Mouse (Mus musculus) macrophage (primary cell): ENCODE measurements around the gene Myom1. TPM values are rescaled to one million over a fixed set of nuclear protein-coding genes. Genes with fewer than 3 reads are reported as not detected.
A peak's percentile ranks its signal among the peaks of the same experiment; 100 is the strongest.

Experiments
- H3K27ac ChIP-seq: fragments of 350-480 bp; formaldehyde crosslinking; 2 replicates; pipeline ENCODE4 v1.9.0; 2021
- H3K36me3 ChIP-seq: fragments of 350-480 bp; formaldehyde crosslinking; 2 replicates; pipeline ENCODE4 v1.9.0; 2021; ENCODE audit errors: inconsistent target
- H3K4me3 ChIP-seq: fragments of 350-480 bp; formaldehyde crosslinking; 2 replicates; pipeline ENCODE4 v1.9.0; 2021; ENCODE audit errors: inconsistent target
- H3K79me2 ChIP-seq: fragments of 350-480 bp; formaldehyde crosslinking; 2 replicates; pipeline ENCODE4 v1.9.0; 2021; ENCODE audit errors: inconsistent target
- WGBS: methylation state at CpG from one replicate; pipeline ENCODE4 v1.1.7; 2026; ENCODE audit warnings: inconsistent platforms; ENCODE audit not compliant: missing documents; 5-methylcytosine and 5-hydroxymethylcytosine counted together
- polyA plus RNA-seq: library from polyadenylated mRNA; stranded (reverse); fragments of 250-400 nt; gene quantifications from 3 replicates; pipeline ENCODE4 v1.2.4, GENCODE M21; 2018; ENCODE audit warnings: inconsistent platforms

Myom1 gene
- polyA plus RNA-seq, 1 experiment from 2014 or later, result 2.0 TPM

DNA sequence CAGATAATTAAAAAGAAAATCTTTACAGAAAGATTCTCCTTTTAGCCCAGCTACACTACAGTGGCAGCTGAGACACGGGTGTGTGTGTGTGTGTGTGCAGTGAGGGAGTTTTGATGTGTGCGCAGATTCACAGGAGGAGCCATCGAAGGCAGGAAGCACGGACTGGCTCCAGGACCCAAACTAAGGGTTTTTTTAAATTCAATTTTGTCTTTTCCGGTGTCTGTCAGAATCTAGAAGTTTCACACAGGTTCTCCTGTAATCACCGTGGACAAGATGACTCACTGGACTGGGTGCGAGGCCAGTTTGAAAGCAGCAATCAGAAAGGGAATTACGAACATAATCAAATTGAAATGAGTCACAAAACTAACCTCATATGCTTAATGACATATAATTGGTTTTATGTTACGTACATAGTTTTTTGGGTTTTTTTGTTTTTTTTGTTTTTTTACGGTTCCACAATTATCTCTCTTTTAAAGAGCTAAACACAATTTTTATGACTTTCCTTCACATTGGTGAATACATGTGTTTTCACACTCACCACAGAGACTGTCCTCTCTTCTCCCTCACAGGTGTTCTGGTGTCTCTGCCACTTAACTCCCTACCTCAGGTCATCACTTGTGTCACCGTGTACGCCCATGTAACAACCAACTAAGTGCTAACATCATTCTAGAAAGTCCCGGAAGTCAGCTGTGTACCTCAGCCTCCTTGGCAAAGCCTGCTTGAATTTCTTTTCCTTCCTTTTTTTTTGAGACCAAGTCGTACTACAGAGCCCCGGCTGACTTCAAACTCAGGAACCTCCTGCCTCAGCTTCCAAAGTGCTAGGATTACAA is 15.4 kb upstream of the Myom1 start:
- H3K27ac ChIP-seq, result peak overlapping the region; percentile 10; the same call in 1 of the 2 replicates
- WGBS, result 51% methylated on average over 14 of the region's 15 CpGs

GRCm38 (mm10) chr17:70988337-70988767 is 14.1 kb upstream of the Myom1 start:
- no peak overlapping the region for H3K4me3 ChIP-seq

More for the DNA sequence above, 15.4 kb upstream of the Myom1 start:
- no peak overlapping the region for H3K4me3 ChIP-seq
- H3K79me2 ChIP-seq, result peaks cover 93% of the 10 kb centered on the region
- H3K36me3 ChIP-seq, result peaks cover 9% of the 10 kb centered on the region; the same call in 1 of the 2 replicates

GRCm38 (mm10) chr17:70989430-70989829 is 13.0 kb upstream of the Myom1 start:
- peaks cover 11% of the 10 kb centered on the region for H3K36me3 ChIP-seq
- peaks cover 93% of the 10 kb centered on the region for H3K79me2 ChIP-seq
- peak overlapping the region; percentile 44 for H3K27ac ChIP-seq
- whole genome bisulfite sequencing, result 1% methylated on average over 8 of the region's 8 CpGs
- peak overlapping the region; percentile 58 for H3K4me3 ChIP-seq

More at GRCm38 (mm10) chr17:70988337-70988767, 14.1 kb upstream of the Myom1 start:
- peaks cover 4% of the 10 kb centered on the region; the same call in 1 of the 2 replicates for H3K36me3 ChIP-seq
- peaks cover 93% of the 10 kb centered on the region for H3K79me2 ChIP-seq
- WGBS, result 89% methylated on average over 12 of the region's 12 CpGs
- H3K27ac ChIP-seq, result no peak overlapping the region

- WGBS, result under 1% methylated on average over 23 of the region's 24 CpGs
- H3K36me3 ChIP-seq, result peaks cover 11% of the 10 kb centered on the region
- peaks cover 93% of the 10 kb centered on the region for H3K79me2 ChIP-seq
Measured at GRCm38 (mm10) chr17:70989991-70990390, 12.4 kb upstream of the Myom1 start.

DNA sequence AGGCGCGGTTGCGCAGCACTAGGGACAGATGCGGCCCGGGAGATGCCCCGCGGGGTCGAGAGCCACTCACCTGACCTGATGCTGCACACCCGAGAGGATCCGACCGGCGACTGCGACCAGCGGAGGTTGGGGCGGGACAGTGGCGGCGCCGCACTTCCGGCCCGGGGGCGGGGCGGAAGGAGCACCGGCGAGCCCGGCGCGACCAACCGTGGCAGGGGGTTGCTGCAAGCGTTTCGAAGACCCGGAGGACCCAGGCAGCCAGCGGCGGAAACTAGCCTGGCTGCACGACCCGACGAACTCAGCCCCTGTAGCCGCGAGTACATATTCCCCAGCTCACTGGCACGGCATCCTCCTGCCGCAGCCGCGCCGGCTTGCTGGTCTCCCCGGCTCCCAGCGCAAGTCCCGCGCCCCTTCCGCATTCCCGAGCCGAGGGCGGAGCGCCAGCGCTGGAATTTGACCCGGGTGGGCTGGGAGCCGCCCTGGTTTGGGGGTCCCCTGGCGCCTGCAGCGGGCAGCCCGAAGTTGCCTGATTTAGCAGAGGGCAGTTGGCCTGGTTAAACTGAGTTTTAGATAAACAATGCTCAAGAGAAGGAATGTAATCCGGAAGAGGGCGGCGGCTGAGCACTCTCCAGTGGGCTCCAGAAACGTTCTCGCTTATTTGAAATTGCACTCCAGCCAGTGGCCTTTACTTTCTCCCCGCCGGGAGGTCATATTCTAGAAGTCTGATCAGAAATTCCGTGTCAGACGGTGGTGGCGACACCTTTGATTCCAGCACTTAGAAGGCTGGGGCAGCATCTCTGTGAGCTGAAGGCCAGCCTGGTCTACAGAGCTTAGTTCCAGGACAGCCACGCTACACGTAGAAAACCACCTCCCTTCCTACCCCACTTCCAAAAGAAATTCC is 11.8 kb upstream of the Myom1 start:
- Histone ChIP-seq H3K79me2 (peaks cover 93% of the 10 kb centered on the region), H3K4me3 (peak overlapping the region; percentile 58), H3K36me3 (peaks cover 15% of the 10 kb centered on the region), H3K27ac (peak overlapping the region; percentile 74)
- WGBS, result under 1% methylated on average over 70 of the region's 70 CpGs

More at GRCm38 (mm10) chr17:70989991-70990390, 12.4 kb upstream of the Myom1 start:
- Histone ChIP-seq H3K4me3 (peak overlapping the region; percentile 58), H3K27ac (peak overlapping the region; percentile 44)

DNA sequence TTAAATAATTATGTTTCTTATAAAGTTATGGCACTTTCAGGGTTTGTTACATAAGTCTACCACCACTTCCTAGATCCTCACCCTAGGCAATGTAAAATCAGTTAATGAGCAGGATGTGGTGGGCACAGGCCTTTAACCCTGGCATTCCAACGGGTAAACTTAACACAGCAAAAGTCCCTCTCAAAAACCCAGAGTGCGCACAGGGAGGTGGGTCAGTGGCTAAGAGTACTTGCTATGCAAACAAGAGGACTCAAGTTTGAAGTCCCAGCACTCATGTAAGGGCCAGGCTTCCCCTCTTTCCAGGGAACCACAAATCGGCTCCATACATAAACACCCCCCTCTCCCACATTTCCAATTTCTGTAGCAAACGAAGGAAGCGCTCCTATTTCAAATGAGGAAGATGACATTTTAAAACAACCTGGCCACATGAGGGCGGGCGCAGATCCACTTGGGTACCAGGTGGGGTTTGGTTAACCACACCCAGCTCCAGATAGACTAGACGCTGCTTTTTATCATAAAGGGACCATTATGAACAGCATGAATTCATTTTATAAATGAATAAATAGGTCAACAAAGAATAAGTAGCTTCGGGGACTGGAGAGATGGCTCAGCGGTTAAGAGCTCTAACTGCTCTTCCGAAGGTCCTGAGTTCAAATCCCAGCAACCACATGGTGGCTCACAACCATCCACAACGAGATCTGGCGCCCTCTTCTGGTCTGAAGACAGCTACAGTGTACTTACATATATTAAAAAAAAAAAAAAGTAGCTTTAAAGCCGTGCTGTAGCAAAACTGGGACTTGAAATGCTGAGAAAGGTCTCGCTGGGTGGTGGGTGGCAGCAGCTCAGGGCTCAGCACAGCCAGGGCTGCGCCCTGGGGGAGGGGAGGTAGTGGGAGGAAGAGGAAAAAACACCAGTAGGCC is 10.5 kb upstream of the Myom1 start:
- 54% methylated on average over 16 of the region's 16 CpGs for WGBS
- Histone ChIP-seq H3K4me3 (no peak overlapping the region), H3K79me2 (peaks cover 93% of the 10 kb centered on the region)

GRCm38 (mm10) chr17:70992662-70993061 is 9.8 kb upstream of the Myom1 start:
- H3K36me3 ChIP-seq, result peaks cover 24% of the 10 kb centered on the region
- 72% methylated on average over 9 of the region's 9 CpGs for WGBS
- no peak overlapping the region for H3K27ac ChIP-seq

More for the DNA sequence above, 10.5 kb upstream of the Myom1 start:
- Histone ChIP-seq H3K36me3 (peaks cover 24% of the 10 kb centered on the region), H3K27ac (no peak overlapping the region; the same call in 1 of the 2 replicates)

DNA sequence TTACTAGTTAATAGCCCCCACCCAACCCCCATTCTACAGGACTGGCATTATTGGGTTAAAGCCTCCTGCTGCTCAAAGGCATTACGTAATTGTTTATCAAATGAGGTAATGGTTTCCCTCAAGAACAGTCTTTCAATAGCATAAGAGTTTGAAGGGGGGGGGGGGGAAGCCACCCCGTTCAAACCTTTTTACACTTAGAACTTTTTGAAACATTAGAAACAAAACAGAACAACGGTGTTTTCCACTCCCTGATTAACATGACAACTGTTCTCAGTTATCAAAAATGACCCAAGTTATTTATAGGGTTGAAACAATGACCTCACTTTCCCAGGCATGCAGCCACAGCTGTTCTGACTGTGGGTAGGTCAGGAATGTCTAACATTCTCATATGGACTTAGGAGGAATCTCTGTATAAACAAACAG is 9.0 kb upstream of the Myom1 start:
- Histone ChIP-seq H3K79me2 (peaks cover 93% of the 10 kb centered on the region), H3K36me3 (peaks cover 24% of the 10 kb centered on the region), H3K27ac (no peak overlapping the region), H3K4me3 (no peak overlapping the region)
- 39% methylated on average over 3 of the region's 3 CpGs for WGBS

More at GRCm38 (mm10) chr17:70992662-70993061, 9.8 kb upstream of the Myom1 start:
- H3K79me2 ChIP-seq, result peaks cover 93% of the 10 kb centered on the region
- no peak overlapping the region for H3K4me3 ChIP-seq

GRCm38 (mm10) chr17:70994671-70995070 is 7.8 kb upstream of the Myom1 start:
- H3K36me3 ChIP-seq, result peaks cover 24% of the 10 kb centered on the region

DNA sequence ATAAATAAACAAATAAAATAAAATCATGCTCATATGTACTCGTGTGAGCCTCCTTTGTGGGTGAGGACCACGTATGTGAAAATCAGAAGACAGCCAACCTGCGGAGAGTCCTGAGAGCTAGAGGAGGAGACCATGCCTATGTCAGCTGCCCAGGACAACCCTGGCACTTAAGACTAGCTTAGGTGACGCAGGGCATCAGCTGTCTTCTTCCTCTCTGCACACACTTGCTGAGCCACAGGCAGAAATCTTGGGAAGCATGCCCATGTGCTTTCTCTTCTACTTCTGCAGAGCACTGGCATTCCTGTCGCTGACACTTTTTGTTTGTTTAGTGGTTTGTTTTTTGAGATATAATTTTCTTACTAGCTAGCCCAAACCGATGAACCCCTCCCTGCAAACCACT is 6.9 kb upstream of the Myom1 start:
- H3K36me3 ChIP-seq, result peaks cover 24% of the 10 kb centered on the region
- H3K79me2 ChIP-seq, result peaks cover 97% of the 10 kb centered on the region
- no peak overlapping the region for H3K4me3 ChIP-seq
- WGBS, result 90% methylated on average over 6 of the region's 6 CpGs
- H3K27ac ChIP-seq, result no peak overlapping the region

More at GRCm38 (mm10) chr17:70994671-70995070, 7.8 kb upstream of the Myom1 start:
- peaks cover 93% of the 10 kb centered on the region for H3K79me2 ChIP-seq
- H3K27ac ChIP-seq, result no peak overlapping the region
- no peak overlapping the region for H3K4me3 ChIP-seq
- WGBS, result 79% methylated on average over 6 of the region's 6 CpGs

DNA sequence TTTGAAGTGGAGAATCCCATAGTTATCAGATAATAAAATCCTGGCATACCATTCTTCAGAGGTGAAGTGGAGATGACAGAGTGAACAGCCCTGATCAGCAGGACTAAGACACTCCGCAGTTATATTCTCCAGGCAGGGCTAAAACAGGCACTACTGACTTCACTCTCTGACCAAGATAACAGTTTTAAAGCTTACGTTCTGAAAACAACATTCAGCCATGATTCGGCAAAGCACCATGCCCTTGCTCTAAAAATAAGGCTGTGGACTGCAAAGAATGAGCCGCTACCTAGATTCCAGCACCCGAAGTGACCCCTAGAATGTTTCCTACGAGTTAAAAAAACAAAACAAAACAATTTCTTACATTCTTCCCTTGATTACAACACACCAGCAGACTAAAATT is 4.6 kb upstream of the Myom1 start:
- H3K4me3 ChIP-seq, result no peak overlapping the region
- WGBS, result 76% methylated on average over 6 of the region's 6 CpGs

DNA sequence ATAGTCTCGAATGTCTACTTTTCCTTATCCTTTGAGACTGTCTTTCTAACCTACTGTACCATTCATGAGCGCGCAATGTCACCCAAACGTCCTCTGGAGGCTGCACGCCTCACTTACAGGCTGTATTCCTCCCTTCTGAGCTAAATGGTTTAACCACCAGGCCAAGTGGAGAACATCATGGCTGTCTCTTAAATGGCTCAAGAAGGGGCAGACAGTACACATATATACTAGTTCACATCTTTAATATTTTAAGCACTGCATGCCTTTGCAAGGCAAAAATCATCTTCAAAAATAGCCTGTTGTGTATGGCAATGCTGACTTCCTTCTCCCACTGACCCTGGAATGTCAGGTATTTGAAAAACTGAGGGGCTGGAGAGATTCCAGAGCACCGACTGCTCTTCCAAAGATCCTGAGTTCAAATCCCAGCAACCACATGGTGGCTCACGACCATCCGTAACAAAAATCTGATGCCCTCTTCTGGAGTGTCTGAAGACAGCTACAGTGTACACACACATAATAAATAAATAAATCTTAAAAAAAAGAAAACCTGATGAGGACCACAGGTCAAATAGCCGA is 3.9 kb upstream of the Myom1 start:
- Histone ChIP-seq H3K4me3 (no peak overlapping the region), H3K27ac (no peak overlapping the region), H3K36me3 (peaks cover 20% of the 10 kb centered on the region), H3K79me2 (peaks cover 82% of the 10 kb centered on the region)
- WGBS, result 93% methylated on average over 9 of the region's 9 CpGs

More for the DNA sequence above, 4.6 kb upstream of the Myom1 start:
- Histone ChIP-seq H3K79me2 (peaks cover 89% of the 10 kb centered on the region), H3K27ac (no peak overlapping the region), H3K36me3 (peaks cover 20% of the 10 kb centered on the region)

DNA sequence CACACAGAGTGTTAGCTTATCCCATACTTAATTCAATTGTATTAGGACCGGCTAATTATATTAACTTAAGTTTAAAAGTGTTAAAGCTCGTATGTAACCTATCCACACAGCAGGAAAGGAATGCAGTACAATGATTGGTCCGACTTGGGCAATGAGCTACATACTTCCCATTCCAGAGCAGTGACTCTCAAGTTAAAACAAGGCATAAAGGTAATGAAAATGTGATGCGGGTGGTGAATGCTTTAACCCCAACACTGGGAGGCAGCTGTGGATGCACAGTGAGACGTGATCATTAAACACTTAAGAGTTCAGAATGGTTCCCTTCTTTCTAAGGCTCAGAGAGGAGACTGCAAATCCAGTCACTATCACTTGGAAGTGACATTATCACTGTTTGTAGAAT is 3.2 kb upstream of the Myom1 start:
- no peak overlapping the region for H3K27ac ChIP-seq
- no peak overlapping the region for H3K4me3 ChIP-seq
- peaks cover 75% of the 10 kb centered on the region for H3K79me2 ChIP-seq
- peaks cover 13% of the 10 kb centered on the region for H3K36me3 ChIP-seq
- whole genome bisulfite sequencing, result 85% methylated on average over 5 of the region's 5 CpGs
